Mouse (Mus musculus): ENCODE measurements at regions not wholly inside any gene's neighbourhood (a gene's known extent, or its start where the extent isn't known, plus 50 kb on each side); places are given as distances from the start of the nearest gene placed in this dataset.

- TF ChIP-seq TCF12 (IDR thresholded peaks at IDR 0.05; ENCODE audit: insufficient read depth, poor library complexity, severe bottlenecking) = no peak
- no peak for TF ChIP-seq POLR2A (IDR thresholded peaks at IDR 0.05; ENCODE audit: insufficient read length, low read depth)
- TF ChIP-seq POLR2AphosphoS2 (IDR thresholded peaks at IDR 0.05; ENCODE audit: insufficient read length, low read depth) = no peak
- TF ChIP-seq CEBPB (IDR thresholded peaks at IDR 0.05; ENCODE audit: insufficient read depth, poor library complexity, severe bottlenecking) = no peak
- no peak for TF ChIP-seq MAX (IDR thresholded peaks at IDR 0.05; ENCODE audit: low read depth)
- no peak for TF ChIP-seq USF1 (IDR thresholded peaks at IDR 0.05; ENCODE audit: low read depth)
- TF ChIP-seq MYOD1 (IDR thresholded peaks at IDR 0.05; ENCODE audit: control insufficient read depth in 1 of 3, insufficient read length in 2 of 3, low read depth in 2 of 3) = no peak
- TF ChIP-seq E2F4 (IDR thresholded peaks at IDR 0.05; ENCODE audit: insufficient read depth) = no peak
- TF ChIP-seq MYOG (IDR thresholded peaks at IDR 0.05; ENCODE audit: control insufficient read depth in 1 of 3, insufficient read depth in 1 of 3, insufficient read length in 2 of 3, low read depth in 2 of 3) = no peak
These were observed 73.8 kb downstream of the Fbxo4 start for GRCm38 (mm10) chr15:3905548-3905947.
